Mouse (Mus musculus) brown adipose tissue, adult 24 weeks (tissue): ENCODE data around the gene Fam72a. TPM values are rescaled to one million over a fixed set of nuclear protein-coding genes. Genes with fewer than 3 reads are reported as not detected.
A peak's percentile ranks its signal among the peaks of the same experiment; 100 is the strongest.

Experiments
- H3K27ac ChIP-seq: fragments of 200-500 bp; replicated peaks from 2 replicates; pipeline ENCODE4 v1.5.1; 2012; ENCODE audit warnings: low read depth, mild to moderate bottlenecking, low read length
- H3K4me1 ChIP-seq: fragments of 200-500 bp; 2 replicates; pipeline ENCODE4 v1.6.1; 2012; ENCODE audit warnings: low read length, mixed read lengths; ENCODE audit not compliant: control insufficient read depth, insufficient read depth, insufficient read length
- H3K4me3 ChIP-seq: fragments of 200-500 bp; 2 replicates; pipeline ENCODE4 v1.5.1; 2012; ENCODE audit warnings: low read depth, mild to moderate bottlenecking, low read length, moderate library complexity; ENCODE audit not compliant: insufficient read depth
- polyA plus RNA-seq: library from polyadenylated mRNA; stranded (reverse); fragments of >200 nt; gene quantifications from 2 replicates; pipeline ENCODE4 v1.2.4, GENCODE M21; 2012; ENCODE audit not compliant: missing spikeins, insufficient read depth, insufficient read length

Fam72a gene
- polyA plus RNA-seq, 1 experiment, result 0.79 TPM

GRCm38 (mm10) chr1:131514197-131514596, 13.5 kb upstream of the Fam72a start:
- Histone ChIP-seq H3K27ac (no peak overlapping the region), H3K4me3 (no peak overlapping the region), H3K4me1 (peaks cover 19% of the 10 kb centered on the region)

- H3K4me1 ChIP-seq, result peaks cover 21% of the 10 kb centered on the region
- H3K4me3 ChIP-seq, result no peak overlapping the region
- no peak overlapping the region for H3K27ac ChIP-seq
These were observed 11.1 kb upstream of the Fam72a start for GRCm38 (mm10) chr1:131516588-131516987.

- H3K4me1 ChIP-seq, result peaks cover 21% of the 10 kb centered on the region
- no peak overlapping the region; the same call in 1 of the 2 replicates for H3K27ac ChIP-seq
- peak overlapping the region; percentile 78 for H3K4me3 ChIP-seq
These were observed 3.9 kb upstream of the Fam72a start for GRCm38 (mm10) chr1:131523794-131524193.

GRCm38 (mm10) chr1:131525101-131525585, 2.6 kb upstream of the Fam72a start:
- peaks cover 18% of the 10 kb centered on the region for H3K4me1 ChIP-seq
- H3K27ac ChIP-seq, result peak overlapping the region; percentile 83
- peak overlapping the region; percentile 78 for H3K4me3 ChIP-seq

GRCm38 (mm10) chr1:131525586-131526271, 2.0 kb upstream of the Fam72a start:
- H3K4me1 ChIP-seq, result peaks cover 17% of the 10 kb centered on the region
- H3K4me3 ChIP-seq, result peak overlapping the region; percentile 78
- peak overlapping the region; percentile 83 for H3K27ac ChIP-seq

- Histone ChIP-seq H3K27ac (peak overlapping the region; percentile 81), H3K4me1 (peaks cover 15% of the 10 kb centered on the region), H3K4me3 (peak overlapping the region; percentile 78)
These were observed 1.1 kb upstream of the Fam72a start for GRCm38 (mm10) chr1:131526371-131527270.

GRCm38 (mm10) chr1:131528081-131528507, 391 bp downstream of the Fam72a start:
- H3K4me1 ChIP-seq, result peaks cover 10% of the 10 kb centered on the region
- peak overlapping the region; percentile 29 for H3K27ac ChIP-seq
- H3K4me3 ChIP-seq, result peak overlapping the region; percentile 67

- peak overlapping the region; percentile 67 for H3K4me3 ChIP-seq
- peak overlapping the region; percentile 29 for H3K27ac ChIP-seq
- H3K4me1 ChIP-seq, result peaks cover 8% of the 10 kb centered on the region
These were observed 961 bp downstream of the Fam72a start for GRCm38 (mm10) chr1:131528561-131529166.

- Histone ChIP-seq H3K4me1 (no peaks in the 10 kb centered on the region), H3K4me3 (no peak overlapping the region), H3K27ac (no peak overlapping the region)
These were observed 12.1 kb downstream of the Fam72a start for GRCm38 (mm10) chr1:131539771-131540170.

GRCm38 (mm10) chr1:131540795-131541194, 13.1 kb downstream of the Fam72a start:
- Histone ChIP-seq H3K4me1 (no peaks in the 10 kb centered on the region), H3K27ac (no peak overlapping the region), H3K4me3 (no peak overlapping the region)

GRCm38 (mm10) chr1:131541431-131541830, 13.7 kb downstream of the Fam72a start:
- no peaks in the 10 kb centered on the region for H3K4me1 ChIP-seq
- no peak overlapping the region for H3K4me3 ChIP-seq
- H3K27ac ChIP-seq, result no peak overlapping the region

GRCm38 (mm10) chr1:131541903-131542302, 14.2 kb downstream of the Fam72a start:
- H3K27ac ChIP-seq, result no peak overlapping the region
- H3K4me1 ChIP-seq, result no peaks in the 10 kb centered on the region
- no peak overlapping the region for H3K4me3 ChIP-seq

GRCm38 (mm10) chr1:131543886-131544565, 16.3 kb downstream of the Fam72a start:
- Histone ChIP-seq H3K27ac (no peak overlapping the region), H3K4me3 (no peak overlapping the region), H3K4me1 (no peaks in the 10 kb centered on the region)

- Histone ChIP-seq H3K27ac (no peak overlapping the region), H3K4me3 (no peak overlapping the region), H3K4me1 (no peaks in the 10 kb centered on the region)
These were observed 19.3 kb downstream of the Fam72a start for GRCm38 (mm10) chr1:131546798-131547690.
